Mouse (Mus musculus): ENCODE results near the gene Kat5. TPM values are rescaled to one million over a fixed set of nuclear protein-coding genes. Genes with fewer than 3 reads are reported as not detected.

The Kat5 gene
- polyA plus RNA-seq, 1 experiment from 2014 or later = 61.3 TPM

DNA sequence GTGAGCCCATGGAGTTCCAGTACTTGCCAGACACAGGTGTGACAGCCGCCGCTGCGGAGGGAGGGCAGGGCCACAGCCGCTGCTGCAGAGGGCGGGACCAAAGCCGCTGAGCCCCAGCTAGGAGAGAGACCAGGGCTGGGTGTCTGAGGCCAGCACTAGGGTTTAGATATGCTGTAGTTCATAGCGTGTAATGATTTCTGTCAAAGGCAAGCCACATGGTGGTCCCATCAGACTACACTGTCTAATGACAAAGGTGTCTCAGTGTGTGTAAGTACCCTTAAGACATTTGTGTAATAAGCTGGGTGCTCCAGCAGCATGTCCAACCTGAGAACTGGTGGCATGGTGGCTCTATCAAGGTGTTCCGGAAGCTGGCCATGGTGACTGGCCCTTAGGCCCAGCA is 31.6 kb upstream of the Kat5 start:
- H3K27ac ChIP-seq = no peak overlapping the region
- no peak overlapping the region for H3K9ac ChIP-seq
- H3K36me3 ChIP-seq = peaks cover 82% of the 10 kb centered on the region
- H3K4me3 ChIP-seq = no peak overlapping the region
- peaks cover 13% of the 10 kb centered on the region for H3K4me1 ChIP-seq
- no peaks in the 10 kb centered on the region for H3K27me3 ChIP-seq
- no peak for ATAC-seq (ENCODE audit: insufficient number of reproducible peaks, insufficient read depth, low FRiP score, low TSS enrichment)
- WGBS = 89% methylated on average over 8 of the region's 8 CpGs
- H3K4me2 ChIP-seq (replicated peaks) = no peak overlapping the region
- no peaks in the 10 kb centered on the region for H3K9me3 ChIP-seq

GRCm38 (mm10) chr19:5641021-5641420 is 31.0 kb upstream of the Kat5 start:
- H3K4me1 ChIP-seq = peaks cover 15% of the 10 kb centered on the region
- no peaks in the 10 kb centered on the region for H3K9me3 ChIP-seq
- H3K27ac ChIP-seq = no peak overlapping the region
- H3K9ac ChIP-seq = no peak overlapping the region
- no peak overlapping the region for H3K4me2 ChIP-seq (replicated peaks)
- H3K4me3 ChIP-seq = no peak overlapping the region
- ATAC-seq (ENCODE audit: insufficient number of reproducible peaks, insufficient read depth, low FRiP score, low TSS enrichment) = no peak
- H3K36me3 ChIP-seq = peaks cover 75% of the 10 kb centered on the region
- no peaks in the 10 kb centered on the region for H3K27me3 ChIP-seq
- WGBS = 92% methylated on average over 17 of the region's 17 CpGs

DNA sequence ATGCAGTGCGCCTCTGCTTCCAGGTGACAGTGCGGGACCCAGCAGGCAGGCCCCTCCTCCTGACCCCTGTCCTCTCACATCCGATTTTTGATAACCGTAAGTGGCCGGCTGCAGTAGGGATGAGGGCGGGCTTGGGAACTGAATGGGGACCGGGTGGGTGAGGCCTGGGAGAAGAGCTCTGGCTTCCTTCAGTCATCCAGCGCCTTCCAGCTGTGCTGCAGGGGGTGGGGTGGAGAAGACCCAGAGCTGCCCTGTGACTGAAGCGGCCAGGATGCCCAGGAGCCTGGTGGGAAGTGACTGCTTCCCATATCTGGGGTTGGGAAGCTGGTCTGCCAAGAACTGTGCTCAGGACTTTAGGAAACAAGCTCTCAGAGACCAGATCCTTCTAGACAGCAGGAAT is 30.3 kb upstream of the Kat5 start:
- Histone ChIP-seq H3K4me1 (peaks cover 15% of the 10 kb centered on the region), H3K36me3 (peaks cover 69% of the 10 kb centered on the region), H3K9ac (no peak overlapping the region), H3K4me2 (replicated peaks) (no peak overlapping the region), H3K4me3 (no peak overlapping the region), H3K27me3 (no peaks in the 10 kb centered on the region), H3K27ac (no peak overlapping the region), H3K9me3 (no peaks in the 10 kb centered on the region)
- WGBS = 79% methylated on average over 9 of the region's 9 CpGs
- no peak for ATAC-seq (ENCODE audit: insufficient number of reproducible peaks, insufficient read depth, low FRiP score, low TSS enrichment)

- H3K36me3 ChIP-seq = peaks cover 51% of the 10 kb centered on the region
- no peak for ATAC-seq (ENCODE audit: insufficient number of reproducible peaks, insufficient read depth, low FRiP score, low TSS enrichment)
- WGBS = 88% methylated on average over 18 of the region's 18 CpGs
These were observed 28.5 kb upstream of the Kat5 start for GRCm38 (mm10) chr19:5638416-5639005.

GRCm38 (mm10) chr19:5637069-5638047 is 27.3 kb upstream of the Kat5 start, which contains the start of gene Rela:
Gene Rela, plus strand, starts transcription at chr19:5637483.
- Histone ChIP-seq H3K9me3 (no peaks in the 10 kb centered on the region), H3K36me3 (peaks cover 40% of the 10 kb centered on the region), H3K27me3 (no peaks in the 10 kb centered on the region), H3K27ac (peak within 1 kb of the TSS; percentile 90), H3K4me3 (peak within 1 kb of the TSS; percentile 82), H3K4me2 (replicated peaks) (peak within 1 kb of the TSS; percentile 88), H3K9ac (peak within 1 kb of the TSS; percentile 93), H3K4me1 (peaks cover 15% of the 10 kb centered on the region)
- under 1% methylated on average over 90 of the region's 109 CpGs for WGBS
- peak; percentile 84; the same call in 1 of the 2 replicates for ATAC-seq (ENCODE audit: insufficient number of reproducible peaks, insufficient read depth, low FRiP score, low TSS enrichment)

More at GRCm38 (mm10) chr19:5638416-5639005, 28.5 kb upstream of the Kat5 start:
- Histone ChIP-seq H3K9me3 (no peaks in the 10 kb centered on the region), H3K4me3 (peak overlapping the region; percentile 82), H3K4me2 (replicated peaks) (peak overlapping the region; percentile 88), H3K4me1 (peaks cover 15% of the 10 kb centered on the region), H3K27me3 (no peaks in the 10 kb centered on the region), H3K27ac (peak overlapping the region; percentile 90; the same call in 1 of the 2 replicates), H3K9ac (peak overlapping the region; percentile 93)

DNA sequence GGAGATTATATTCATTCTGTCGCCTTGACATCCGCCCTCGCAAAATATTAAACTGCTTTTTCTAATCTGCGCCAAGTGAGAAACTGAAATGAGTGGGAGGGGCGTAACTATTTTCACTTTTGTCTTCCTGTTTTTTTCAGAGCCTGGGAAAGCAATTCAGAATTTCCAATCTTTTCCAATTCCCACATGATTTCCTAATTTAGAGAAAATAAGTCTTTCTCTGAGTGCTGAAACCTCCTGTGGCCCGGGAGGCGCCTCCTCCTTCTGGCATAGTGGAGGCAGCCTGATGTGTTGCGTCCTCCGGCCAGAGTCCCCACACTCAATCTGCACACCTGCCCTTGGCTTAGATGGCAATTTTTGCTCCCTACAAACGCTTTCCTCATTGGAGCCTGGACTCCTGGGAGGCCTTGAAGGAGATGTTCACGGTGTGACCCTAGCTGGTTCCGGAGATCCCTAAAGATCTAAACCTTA is 26.6 kb upstream of the Kat5 start:
- WGBS = 40% methylated on average over 12 of the region's 12 CpGs
- Histone ChIP-seq H3K36me3 (peaks cover 33% of the 10 kb centered on the region), H3K9ac (peak overlapping the region; percentile 93), H3K4me1 (peaks cover 15% of the 10 kb centered on the region), H3K9me3 (no peaks in the 10 kb centered on the region), H3K4me3 (peak overlapping the region; percentile 82), H3K27ac (peak overlapping the region; percentile 90), H3K4me2 (replicated peaks) (peak overlapping the region; percentile 88), H3K27me3 (no peaks in the 10 kb centered on the region)
- no peak for ATAC-seq (ENCODE audit: insufficient number of reproducible peaks, insufficient read depth, low FRiP score, low TSS enrichment)

GRCm38 (mm10) chr19:5636036-5636570 is 26.1 kb upstream of the Kat5 start:
- no peak for ATAC-seq (ENCODE audit: insufficient number of reproducible peaks, insufficient read depth, low FRiP score, low TSS enrichment)
- 78% methylated on average over 7 of the region's 7 CpGs for WGBS
- H3K4me1 ChIP-seq = peaks cover 15% of the 10 kb centered on the region
- H3K27ac ChIP-seq = no peak overlapping the region
- H3K4me2 ChIP-seq (replicated peaks) = no peak overlapping the region
- no peaks in the 10 kb centered on the region for H3K27me3 ChIP-seq
- peaks cover 27% of the 10 kb centered on the region for H3K36me3 ChIP-seq
- H3K9ac ChIP-seq = no peak overlapping the region
- no peak overlapping the region; the same call in 1 of the 2 replicates for H3K4me3 ChIP-seq
- H3K9me3 ChIP-seq = no peaks in the 10 kb centered on the region

DNA sequence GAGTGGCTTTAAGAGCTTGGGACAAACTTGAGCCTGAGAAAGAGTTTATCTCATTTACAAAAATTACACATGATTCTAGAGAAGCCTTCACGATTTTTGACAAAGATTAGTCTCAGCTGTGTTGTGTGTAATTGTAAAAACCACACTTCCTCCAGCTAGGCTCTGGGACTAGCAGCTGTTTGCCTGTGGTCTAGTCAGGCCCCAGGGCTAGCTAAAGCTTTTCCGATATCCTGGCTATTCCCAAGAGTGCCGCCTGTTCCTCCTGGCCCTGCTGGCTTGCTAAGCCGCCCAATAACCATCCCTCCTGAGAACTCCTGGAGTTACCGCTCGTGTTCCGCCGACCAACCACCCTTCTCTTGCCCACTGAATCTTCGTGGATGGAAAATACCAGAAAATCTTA is 22.1 kb upstream of the Kat5 start:
- Histone ChIP-seq H3K9ac (no peak overlapping the region), H3K9me3 (no peaks in the 10 kb centered on the region), H3K4me1 (peaks cover 6% of the 10 kb centered on the region), H3K36me3 (no peaks in the 10 kb centered on the region), H3K27ac (no peak overlapping the region), H3K27me3 (no peaks in the 10 kb centered on the region), H3K4me3 (no peak overlapping the region), H3K4me2 (replicated peaks) (no peak overlapping the region)
- WGBS = 70% methylated on average over 9 of the region's 9 CpGs
- ATAC-seq (ENCODE audit: insufficient number of reproducible peaks, insufficient read depth, low FRiP score, low TSS enrichment) = no peak

DNA sequence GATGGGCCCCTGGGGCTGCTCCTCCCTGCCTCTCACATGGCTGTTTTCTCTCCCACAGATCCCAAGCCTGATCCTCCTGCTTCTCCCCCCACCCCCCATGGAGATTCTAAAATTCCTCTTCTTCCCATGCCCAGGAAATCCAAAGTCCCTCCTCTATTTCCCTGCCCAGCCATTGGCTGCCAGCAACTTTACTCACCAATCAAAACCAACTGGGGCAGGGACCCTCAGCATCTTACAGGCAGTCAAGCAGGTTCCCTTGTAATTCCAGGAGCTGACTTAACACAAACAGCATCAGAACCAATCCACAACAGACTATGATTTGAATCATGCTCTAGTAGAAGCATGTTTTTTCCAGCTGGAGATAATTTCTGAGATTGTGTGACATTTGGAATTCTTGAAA is 19.9 kb upstream of the Kat5 start:
- Histone ChIP-seq H3K4me1 (no peaks in the 10 kb centered on the region), H3K36me3 (no peaks in the 10 kb centered on the region), H3K9ac (no peak overlapping the region; the same call in 1 of the 2 replicates), H3K27me3 (no peaks in the 10 kb centered on the region), H3K4me3 (no peak overlapping the region), H3K4me2 (replicated peaks) (no peak overlapping the region), H3K27ac (no peak overlapping the region), H3K9me3 (no peaks in the 10 kb centered on the region)
- no peak for ATAC-seq (ENCODE audit: insufficient number of reproducible peaks, insufficient read depth, low FRiP score, low TSS enrichment)

DNA sequence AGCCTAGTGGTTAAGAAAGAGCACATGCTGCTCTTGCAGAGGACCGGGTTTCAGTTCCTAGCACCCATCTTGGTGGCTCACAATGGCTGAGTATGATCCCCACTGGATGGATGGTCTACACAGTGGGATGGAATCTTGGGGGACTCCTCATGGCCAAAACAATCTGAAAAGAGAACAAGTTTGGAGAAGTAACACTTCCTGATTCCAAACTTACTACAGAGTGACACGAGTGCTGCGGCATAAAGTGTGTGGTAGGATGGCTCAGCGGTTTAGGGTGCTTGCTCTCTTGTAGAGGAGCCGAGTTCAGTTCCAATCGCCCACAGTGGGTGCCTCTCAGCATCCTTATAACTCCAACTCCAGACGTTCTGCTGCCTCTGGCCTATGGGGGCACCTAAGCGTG is 15.3 kb upstream of the Kat5 start:
- H3K9ac ChIP-seq = no peak overlapping the region
- no peaks in the 10 kb centered on the region for H3K9me3 ChIP-seq
- no peak overlapping the region for H3K27ac ChIP-seq
- no peaks in the 10 kb centered on the region for H3K27me3 ChIP-seq
- no peak overlapping the region for H3K4me3 ChIP-seq
- no peaks in the 10 kb centered on the region for H3K36me3 ChIP-seq
- H3K4me1 ChIP-seq = no peaks in the 10 kb centered on the region
- 81% methylated on average over 8 of the region's 8 CpGs for WGBS
- no peak for ATAC-seq (ENCODE audit: insufficient number of reproducible peaks, insufficient read depth, low FRiP score, low TSS enrichment)
- no peak overlapping the region for H3K4me2 ChIP-seq (replicated peaks)

GRCm38 (mm10) chr19:5621884-5622283 is 11.8 kb upstream of the Kat5 start:
- no peaks in the 10 kb centered on the region for H3K9me3 ChIP-seq
- H3K27me3 ChIP-seq = no peaks in the 10 kb centered on the region
- ATAC-seq (ENCODE audit: insufficient number of reproducible peaks, insufficient read depth, low FRiP score, low TSS enrichment) = no peak
- no peak overlapping the region for H3K4me3 ChIP-seq
- H3K27ac ChIP-seq = no peak overlapping the region
- no peaks in the 10 kb centered on the region for H3K4me1 ChIP-seq
- H3K36me3 ChIP-seq = no peaks in the 10 kb centered on the region
- no peak overlapping the region for H3K9ac ChIP-seq
- whole genome bisulfite sequencing = 85% methylated on average over 5 of the region's 5 CpGs
- no peak overlapping the region for H3K4me2 ChIP-seq (replicated peaks)

Data from embryonic facial prominence, embryonic 12.5 days (tissue).